Mouse (Mus musculus) c-Kit-positive CD71-negative TER-119-negative erythroid progenitor cells, embryonic 14.5 days (primary cell): Measurements from ENCODE around the gene Nceh1.

Source experiments
- DNase-seq: peaks from one replicate; pipeline ENCODE4 v3.0.0-alpha.2; 2013; ENCODE audit warnings: low read depth

The Nceh1 gene

DNA sequence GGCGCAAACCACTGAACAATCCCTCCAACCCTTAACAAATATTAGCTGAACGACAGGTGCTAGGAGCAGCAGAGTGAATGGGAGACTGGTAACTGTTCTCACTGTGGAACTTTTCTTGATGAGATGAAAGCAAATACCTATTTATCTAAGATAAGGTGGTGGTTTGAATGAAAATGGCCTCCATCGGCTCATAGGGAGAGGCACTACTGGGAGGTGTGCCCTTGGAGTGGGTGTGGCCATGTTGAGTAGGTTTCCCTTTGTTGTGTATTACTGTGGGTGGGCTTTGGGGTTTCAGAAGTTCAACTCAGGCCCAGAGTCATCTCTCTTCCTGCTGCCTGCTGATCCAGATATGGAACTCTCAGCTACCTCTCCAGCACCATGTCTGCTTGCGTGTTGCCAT is 8.1 kb downstream of the Nceh1 start:
- no peak for DNase-seq

DNA sequence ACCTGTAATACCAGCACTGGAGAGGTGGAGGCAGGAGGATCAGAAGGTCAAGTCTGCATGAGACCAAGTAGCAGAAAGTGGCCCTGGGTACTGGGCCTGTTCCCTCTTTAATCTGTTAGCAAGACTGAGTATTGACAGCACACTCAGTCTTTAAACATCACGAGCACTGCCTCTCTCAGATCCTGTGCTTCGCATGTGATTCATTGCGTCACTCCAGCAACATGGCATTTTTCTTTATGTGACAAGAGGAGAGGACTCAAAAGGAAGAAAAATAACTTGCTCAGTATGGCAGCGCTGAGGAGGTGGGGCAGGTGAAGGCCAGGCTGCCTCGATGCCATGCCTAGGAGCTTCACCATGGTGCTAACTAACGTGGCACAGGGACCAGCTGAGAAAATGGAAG is 9.1 kb downstream of the Nceh1 start:
- no peak for DNase-seq

DNA sequence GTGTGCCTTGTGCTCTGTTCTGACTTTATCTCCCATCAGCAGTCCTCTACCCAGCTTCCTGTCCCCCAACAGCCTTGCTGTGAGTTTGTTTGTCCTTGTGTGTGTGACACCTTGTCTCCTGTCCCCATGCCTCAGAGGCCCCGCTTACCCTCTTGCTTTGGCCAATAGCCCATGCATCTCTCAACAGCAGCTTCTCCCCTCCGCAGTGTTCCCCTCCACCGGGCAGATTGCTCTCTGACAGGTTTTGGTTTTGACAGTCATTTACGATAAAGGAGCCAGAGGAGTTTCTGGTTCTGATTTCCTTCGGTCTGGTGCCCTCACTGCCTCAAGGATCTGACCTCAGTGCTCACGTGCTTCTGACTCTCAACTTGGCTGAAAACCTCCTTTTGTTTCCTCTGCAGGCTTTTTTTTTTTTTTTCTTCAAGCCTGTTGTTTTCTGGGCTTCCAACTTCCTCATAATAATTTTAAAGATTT is 11.1 kb downstream of the Nceh1 start:
- DNase-seq, result no peak

DNA sequence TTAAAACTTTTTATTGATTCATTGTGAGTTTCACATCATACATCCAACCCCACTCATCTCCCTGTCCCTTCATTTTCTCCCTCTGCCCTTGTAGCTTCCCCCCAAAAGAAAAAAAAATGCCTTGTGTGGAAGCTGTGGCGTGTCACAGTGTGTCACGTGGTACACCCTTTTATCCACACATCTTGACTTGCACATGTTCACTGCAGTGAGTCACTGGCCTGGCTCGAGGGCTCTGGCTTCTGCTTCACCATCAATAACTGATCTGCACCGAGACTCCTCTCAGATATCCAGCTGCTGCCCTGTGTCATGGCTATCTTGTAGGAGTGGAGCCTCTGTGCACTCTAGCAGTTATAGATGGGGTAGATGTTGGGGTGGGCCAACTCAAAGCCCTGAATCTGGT is 12.4 kb downstream of the Nceh1 start:
- no peak for DNase-seq

DNA sequence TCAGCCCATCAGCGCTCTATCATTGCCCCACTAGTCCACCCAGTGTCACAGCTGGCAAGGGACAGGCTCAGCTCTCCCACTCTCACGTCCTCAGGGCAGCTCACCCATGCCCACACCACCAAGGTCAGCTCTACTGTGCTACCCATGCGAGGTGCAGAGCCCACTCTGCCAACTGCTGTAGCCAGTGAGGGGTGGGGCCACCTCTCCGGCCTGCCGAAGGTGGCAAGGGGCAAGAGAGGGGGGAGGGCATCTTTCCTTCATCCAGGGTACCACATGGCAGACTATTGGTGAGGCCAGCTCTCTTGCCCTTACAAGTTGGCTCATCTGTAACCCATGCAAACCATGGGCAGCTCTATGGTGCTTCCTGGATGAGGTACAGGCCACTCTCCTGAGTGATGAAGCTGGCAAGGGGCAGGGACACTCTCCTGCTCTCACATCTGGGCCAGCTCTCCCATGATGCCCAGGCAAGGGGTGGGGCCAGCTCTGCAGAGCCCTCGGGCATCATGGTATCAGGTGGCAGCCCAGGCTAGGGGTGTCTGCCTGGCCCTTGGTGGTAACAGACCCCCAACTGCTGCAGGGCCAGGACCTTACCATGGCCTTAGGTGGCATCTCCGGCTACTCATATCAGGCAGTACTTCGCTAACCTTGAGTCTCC is 12.9 kb downstream of the Nceh1 start:
- no peak for DNase-seq

DNA sequence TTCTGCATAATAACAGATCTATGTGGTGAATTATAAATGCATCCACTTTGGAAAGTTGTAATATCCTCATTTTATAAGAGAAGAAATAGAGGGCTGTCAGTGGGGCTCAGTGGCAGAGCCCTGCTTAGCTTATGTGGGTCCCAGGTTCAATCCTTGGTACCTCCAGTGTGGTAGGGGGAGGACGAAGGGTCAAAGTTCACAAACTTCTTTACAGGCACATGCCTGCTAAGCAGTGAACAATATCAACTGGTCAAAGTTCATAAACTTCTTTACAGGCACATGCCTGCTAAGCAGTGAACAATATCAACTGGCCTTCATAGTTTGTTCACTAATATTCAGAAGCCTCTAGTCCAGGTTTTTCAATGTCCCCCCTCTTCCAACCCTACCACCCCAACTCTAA is 13.8 kb downstream of the Nceh1 start:
- DNase-seq, result no peak

DNA sequence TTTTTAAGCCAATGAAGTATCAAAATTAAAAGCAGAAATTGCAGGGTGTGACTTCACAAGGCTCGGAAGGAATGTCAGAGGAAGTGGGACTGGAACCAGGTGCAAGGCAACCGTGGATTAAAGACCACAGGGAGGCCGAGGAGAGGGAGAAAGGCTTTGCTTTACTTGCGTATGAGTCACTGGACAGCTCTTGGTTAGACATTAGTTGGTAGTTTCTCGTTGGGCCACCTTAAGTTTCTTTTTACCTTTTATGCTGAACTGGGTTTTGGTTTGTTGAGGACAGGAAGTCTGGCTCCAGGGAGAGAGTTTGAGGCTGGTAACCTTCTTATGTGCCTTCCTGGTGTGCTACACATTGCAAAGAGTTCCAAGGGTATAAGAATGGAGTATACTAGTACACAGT is 15.1 kb downstream of the Nceh1 start:
- no peak for DNase-seq

DNA sequence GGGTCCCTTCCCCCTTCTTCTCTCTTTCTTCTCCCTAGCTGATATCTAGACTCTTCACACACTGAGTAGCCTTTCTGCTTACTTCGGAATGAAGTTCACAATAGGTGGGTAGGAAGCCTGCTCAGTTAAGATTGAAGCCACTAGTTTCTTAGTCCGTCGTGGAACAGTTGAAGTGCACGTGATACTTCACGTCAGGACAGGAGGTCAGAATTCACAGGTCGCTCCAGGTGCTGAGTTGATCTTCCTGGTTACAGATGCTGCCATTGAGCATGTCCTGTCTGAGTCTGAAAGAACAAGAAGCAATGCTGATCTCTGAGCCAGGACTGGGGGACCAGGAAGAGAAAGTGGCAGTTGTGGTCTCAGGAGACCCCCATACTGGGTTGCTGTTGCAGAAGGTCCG is 16.4 kb downstream of the Nceh1 start:
- DNase-seq, result no peak

DNA sequence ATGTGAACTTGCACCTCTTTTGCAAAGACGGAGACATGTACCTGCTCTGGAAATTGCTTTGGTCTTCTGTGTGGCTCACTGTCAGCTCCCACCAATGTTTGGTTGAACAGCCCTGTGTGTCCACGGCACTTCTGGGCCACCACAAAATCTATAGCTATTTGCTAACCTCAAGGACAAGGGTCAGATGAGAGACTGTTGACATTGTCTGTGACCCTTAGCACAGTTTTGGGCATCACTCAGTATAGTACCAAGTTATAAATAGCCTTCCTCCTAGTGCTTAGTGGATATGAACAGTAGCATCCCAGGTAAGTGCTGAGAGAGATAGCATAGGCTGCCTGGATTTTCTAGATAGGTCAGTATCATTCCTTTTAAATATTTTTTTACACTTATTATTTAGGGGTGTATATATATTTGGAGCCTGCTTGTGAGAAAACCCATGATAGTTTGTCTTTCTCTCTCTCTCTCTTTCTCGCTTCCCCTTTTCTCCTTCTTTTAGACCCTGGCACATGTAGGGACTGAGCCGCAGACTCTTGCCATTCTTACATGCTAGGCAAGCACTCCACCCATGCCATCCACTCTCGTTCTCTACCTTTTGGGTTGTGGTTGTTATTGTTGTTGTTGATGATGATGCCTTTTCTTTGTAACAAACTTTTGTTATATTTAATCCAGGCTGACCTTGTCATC is 19.1 kb downstream of the Nceh1 start:
- no peak for DNase-seq

DNA sequence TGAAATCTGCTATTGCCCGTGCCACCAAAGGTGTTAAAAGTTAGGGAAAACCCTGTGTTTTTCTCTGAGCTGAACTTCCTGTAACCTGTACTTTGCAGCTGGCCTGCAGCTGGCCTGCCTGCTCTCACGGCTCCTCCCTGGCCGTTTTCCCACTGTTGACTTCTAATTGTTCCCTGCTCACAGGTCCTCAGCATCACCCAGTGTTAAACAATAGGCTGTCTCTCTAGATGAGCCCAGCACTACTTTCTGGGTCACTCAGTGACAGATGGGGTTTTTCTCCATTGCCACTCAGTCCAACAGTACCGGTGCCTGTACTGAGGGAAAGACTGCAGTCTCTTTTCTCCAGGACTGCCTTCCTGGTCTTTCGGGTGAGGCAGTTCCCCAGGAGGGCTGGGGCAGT is 22.3 kb downstream of the Nceh1 start:
- no peak for DNase-seq

DNA sequence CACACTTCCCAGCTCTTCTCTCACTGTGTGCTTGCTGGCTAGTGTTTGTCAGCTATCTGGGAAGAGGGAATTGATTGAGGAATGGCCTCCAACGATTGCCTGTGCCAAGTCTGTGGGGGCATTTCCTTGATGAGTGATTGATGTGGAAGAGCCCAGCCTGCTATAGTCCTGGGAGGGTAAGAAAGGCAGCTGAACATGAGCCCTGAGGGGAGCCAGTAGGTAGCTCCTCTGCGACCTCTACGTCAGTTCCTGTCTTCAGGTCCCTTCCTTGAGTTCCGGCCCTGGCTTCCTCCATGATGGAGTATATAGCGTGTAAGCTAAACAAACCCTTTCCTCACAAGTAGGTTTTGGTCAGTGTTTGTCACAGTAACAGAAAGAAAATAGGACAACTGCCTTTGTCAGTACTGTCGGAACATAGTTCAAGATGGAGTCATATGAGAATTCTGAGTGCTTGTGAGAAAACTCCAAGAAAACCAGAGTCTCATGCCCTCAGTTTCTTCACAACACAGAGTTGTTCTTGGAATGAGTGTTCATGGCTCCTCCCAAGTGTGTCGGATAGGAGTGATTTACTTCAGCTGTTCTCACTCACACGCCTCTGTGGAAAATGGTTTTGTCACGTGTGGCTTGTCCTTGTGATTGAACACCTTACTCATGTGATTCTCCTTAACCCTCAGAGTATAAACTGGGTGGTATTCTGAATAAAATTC is 22.9 kb downstream of the Nceh1 start:
- no peak for DNase-seq

DNA sequence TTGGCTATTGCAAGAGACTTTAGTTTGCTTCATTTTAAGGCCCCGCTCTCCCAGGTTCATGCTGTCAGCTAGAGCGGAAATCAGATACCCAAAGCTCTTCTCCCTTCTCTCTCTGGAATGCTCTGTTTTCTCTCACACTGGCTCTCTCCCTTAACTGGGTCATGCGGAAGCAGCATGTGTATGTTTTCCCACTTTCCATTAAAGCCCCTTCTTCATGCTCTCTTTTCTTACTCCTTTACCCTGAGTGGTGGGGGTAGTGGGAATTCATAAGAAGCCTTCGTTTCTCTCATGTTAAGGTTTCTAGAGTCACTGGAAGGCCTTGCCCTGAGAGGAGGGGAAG is 23.4 kb downstream of the Nceh1 start:
- no peak for DNase-seq

DNA sequence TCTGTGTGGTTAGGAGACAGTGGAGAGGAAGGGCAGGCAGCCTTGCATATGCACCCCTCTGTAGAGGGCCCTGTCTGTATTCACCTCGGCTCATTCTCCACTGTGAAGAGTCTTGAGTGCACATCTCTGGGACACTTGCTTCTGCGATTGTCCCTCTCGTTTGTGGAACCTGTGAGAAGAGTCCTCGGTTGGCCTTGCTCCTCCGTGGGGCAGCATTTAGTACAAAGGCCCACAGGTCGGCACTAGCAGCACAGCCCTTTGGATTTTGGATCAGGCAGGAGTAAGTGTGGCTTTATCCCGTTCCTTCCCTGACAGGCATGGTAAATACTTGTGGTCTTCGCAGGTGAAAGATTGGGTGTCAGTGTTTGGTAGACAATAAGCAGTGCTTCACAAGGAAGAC is 23.8 kb downstream of the Nceh1 start:
- DNase-seq, result no peak

DNA sequence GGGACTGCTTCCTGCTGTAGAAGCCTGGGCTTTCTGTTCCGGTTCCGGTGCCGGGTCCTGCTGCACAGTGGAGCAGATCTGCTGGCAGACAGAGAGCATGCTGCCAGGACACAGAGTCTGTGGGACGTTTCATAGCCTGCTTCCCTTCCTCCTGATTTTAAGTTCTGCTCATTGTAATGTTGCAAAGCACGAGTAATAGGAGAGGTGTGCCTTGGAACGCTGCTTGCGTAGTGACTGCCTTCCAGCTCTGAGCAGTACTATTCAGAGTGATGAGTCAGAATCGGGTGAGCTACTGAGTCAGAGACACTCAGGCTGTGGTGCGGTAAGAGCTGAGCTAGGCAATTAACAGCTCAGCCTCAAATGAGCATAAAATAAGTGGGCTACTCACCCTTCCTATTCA is 26.9 kb downstream of the Nceh1 start:
- peak; percentile 31 for DNase-seq

DNA sequence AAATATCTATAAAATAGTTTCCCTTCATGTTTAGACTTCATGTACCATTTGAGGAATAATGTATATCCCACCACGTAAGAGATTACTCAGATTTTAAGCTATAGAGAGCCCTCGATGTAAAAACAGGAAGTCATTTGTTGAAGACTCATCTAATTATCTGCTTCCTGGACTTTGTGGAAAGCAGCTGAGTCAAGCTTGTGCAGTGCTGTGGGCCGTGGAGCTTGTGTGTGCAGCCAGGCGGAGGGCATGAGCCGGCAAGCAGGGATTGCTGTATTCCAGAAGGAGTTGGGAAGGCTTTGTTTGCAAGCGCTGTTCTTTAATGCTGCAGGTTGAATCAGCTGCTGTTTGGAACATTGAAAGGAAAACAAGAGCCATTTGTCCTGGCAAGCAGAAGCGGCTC is 27.5 kb downstream of the Nceh1 start:
- DNase-seq, result peak; percentile 16

DNA sequence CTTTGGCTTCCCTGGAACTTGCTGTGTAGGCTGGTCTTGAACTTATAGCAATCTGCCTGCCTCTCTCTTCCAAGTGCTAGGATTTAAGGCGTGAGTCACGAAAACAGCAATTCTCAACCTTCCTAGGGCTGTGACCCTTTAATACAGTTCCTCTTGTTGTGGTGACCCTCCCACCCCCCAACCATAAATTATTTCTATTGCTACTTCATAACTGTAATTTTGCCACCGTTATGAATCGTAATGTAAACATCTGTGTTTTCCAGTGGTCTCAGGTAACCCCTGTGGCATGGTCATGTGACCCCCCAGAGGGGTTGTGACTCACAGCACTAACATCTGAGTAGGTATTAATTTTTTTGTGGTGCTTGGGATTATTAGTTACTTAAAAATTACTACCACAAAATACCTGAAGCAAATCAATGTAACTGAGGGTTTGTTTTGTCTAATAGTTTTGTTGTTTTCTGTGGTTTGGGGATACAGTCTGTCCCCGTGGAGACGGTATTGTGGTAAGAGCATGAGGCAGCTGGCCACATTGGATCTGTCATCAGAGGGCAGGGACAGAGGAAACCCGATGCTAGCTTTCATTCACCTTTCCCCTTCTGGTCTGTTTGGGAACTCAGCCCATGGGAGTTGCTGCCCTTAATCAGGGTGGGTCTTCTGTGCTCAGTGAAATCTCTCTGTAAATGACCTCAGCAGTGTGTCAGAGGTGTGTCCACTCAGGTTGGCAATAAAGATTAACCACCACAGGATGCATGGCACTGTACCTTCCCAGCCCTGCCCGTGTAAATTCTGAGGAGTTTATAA is 31.5 kb downstream of the Nceh1 start:
- no peak for DNase-seq

DNA sequence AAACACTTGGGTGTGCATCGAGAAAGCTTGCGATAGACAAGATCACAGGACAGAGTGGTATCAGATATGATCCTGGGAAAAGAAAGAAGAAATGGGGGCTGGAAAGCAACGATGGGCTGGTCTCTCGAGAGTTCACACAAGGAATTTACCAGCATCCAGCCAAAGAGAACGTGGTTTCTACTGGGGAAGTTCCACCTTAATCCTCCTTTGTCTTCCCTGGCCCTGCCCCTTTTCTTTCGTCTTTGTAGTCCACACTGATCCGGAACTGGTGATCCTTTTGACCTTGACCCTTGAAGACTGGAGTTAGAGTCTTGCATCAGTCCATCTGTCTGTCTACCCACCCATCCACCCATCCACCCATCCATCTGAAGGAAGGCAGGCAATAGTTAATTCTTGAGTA is 34.6 kb downstream of the Nceh1 start:
- no peak for DNase-seq

DNA sequence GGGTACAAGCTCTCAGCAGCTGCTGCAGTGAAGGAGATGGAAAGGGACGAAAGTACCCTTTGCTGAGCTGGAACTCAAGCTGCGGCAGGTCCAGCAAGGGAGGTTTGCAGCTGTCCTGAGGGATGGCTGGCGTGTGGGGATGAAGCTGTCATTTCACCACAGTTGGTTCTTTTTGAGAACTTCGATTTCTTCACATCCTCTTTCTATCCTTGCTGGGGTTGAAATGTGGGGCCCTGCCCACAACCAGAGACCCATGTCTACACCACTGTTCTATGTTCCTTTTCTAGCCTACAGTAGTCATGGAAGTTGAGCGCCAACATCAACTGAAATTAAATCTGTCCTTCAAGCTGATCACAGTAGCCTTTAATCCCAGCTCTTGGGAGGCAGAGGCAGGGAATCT is 35.8 kb downstream of the Nceh1 start:
- peak; percentile 25 for DNase-seq

DNA sequence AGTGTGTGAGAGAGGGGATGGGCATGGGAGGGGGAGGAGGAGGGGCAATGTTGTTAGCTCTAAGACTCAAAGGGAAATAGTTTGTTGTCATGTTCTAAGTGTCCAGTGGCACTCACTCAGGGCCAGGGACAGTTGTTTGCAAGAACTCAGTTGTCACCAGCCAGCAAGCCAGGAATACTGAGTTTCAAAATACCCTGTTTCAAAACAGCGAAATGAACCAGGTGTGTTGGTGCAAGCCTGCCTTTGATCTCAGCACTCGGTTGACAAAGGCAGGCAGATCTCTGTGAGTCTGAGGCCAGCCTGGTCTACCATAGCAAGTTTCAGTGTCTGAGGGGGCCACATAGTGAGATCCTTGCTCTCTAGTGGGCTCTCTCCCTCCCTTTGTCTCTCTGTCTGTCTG is 39.3 kb downstream of the Nceh1 start:
- DNase-seq, result no peak

DNA sequence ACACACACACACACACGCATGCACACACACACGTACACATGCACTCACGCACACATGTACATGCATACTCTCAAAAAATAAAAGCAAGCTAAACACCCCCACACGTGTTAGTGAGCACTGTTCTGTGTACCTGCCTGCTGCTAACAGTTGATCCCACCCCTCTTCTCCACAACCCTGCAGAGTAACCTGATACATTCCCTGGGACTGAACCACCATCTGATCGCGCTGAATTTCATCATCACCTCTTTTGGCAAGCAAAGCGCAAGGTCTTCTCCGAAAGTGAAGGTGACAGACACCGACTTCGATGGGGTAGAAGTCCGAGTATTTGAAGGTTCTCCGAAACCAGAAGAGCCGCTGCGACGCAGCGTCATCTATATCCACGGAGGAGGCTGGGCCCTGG is 39.7 kb downstream of the Nceh1 start:
- DNase-seq, result no peak

DNA sequence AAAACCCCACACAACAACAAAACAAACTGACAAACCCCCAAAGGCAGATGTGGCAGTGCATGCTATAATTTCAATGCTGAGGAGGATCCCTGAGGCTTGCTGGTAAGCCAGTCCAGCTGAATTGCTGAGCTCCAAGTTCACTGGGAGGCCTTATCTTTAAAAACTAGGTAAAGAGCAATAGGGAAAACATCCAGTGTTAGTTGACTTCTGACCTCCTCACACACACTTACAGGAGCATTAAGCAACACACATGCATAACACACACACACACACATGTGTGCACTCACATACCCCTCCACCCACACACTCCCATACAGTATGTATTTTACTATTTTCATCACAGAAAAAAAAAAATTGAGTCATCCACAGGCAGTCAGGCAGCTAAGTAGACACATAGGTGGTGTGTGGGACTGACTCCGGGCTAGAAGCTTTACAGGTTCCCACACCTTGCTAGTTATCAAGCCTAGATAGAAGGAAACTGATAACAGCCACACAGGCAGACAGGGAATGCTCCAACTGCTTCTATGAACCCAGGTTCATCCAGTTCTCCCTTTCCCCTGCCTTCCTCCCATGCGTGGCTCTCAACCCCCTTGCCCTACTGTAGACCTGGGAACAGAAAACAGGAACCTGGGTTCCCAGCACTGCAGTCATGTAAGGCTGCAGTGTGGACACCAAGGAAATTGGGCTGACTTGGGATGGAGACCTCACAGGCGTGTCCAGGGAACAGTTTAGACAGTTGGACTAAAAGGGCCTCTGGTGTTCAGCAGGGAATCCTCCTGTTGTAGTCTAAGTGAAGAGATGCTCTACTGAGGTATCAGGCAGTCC is 45.1 kb downstream of the Nceh1 start:
- no peak for DNase-seq
